Mouse (Mus musculus) gonadal fat pad, adult 2 months (tissue): Measurements from ENCODE around the gene Pcca. TPM values are rescaled to one million over a fixed set of nuclear protein-coding genes. Genes with fewer than 3 reads are reported as not detected.
A peak's percentile ranks its signal among the peaks of the same experiment; 100 is the strongest.

Experiments used
- DNase-seq: peaks from one replicate; pipeline ENCODE4 v3.0.0-alpha.2; 2012; ENCODE audit warnings: low read depth
- polyA plus RNA-seq: library from polyadenylated mRNA; depleted of rRNA; stranded (reverse); fragments of >200 nt; gene quantifications from 2 replicates; pipeline ENCODE4 v1.2.3, GENCODE M21; 2012

The Pcca gene
- polyA plus RNA-seq, 1 experiment, result 33.4 TPM

- no peak for DNase-seq
These were observed 302.1 kb downstream of the Pcca start for GRCm38 (mm10) chr14:122836221-122836620.

GRCm38 (mm10) chr14:122837018-122837417 is 302.9 kb downstream of the Pcca start:
- DNase-seq, result no peak

GRCm38 (mm10) chr14:122852506-122853057 is 318.5 kb downstream of the Pcca start:
- no peak for DNase-seq

GRCm38 (mm10) chr14:122859792-122860191 is 325.7 kb downstream of the Pcca start:
- no peak for DNase-seq

GRCm38 (mm10) chr14:122862623-122863022 is 328.5 kb downstream of the Pcca start:
- DNase-seq, result no peak

GRCm38 (mm10) chr14:122865462-122866129 is 331.5 kb downstream of the Pcca start:
- no peak for DNase-seq

GRCm38 (mm10) chr14:122867531-122868285 is 333.6 kb downstream of the Pcca start:
- no peak for DNase-seq

- no peak for DNase-seq
These were observed 335.7 kb downstream of the Pcca start for GRCm38 (mm10) chr14:122869831-122870230.

- no peak for DNase-seq
These were observed 337.9 kb downstream of the Pcca start for GRCm38 (mm10) chr14:122871841-122872580.

GRCm38 (mm10) chr14:122872612-122873011 is 338.5 kb downstream of the Pcca start:
- no peak for DNase-seq

GRCm38 (mm10) chr14:122875056-122875455 is 340.9 kb downstream of the Pcca start:
- DNase-seq, result no peak

- DNase-seq, result no peak
These were observed 341.5 kb downstream of the Pcca start for GRCm38 (mm10) chr14:122875636-122876035.

GRCm38 (mm10) chr14:122876163-122876562 is 342.0 kb downstream of the Pcca start:
- DNase-seq, result peak; percentile 19

- DNase-seq, result no peak
These were observed 342.6 kb downstream of the Pcca start for GRCm38 (mm10) chr14:122876723-122877122.

GRCm38 (mm10) chr14:122877787-122878186 is 343.7 kb downstream of the Pcca start:
- DNase-seq, result no peak

GRCm38 (mm10) chr14:122880291-122880690 is 346.2 kb downstream of the Pcca start:
- DNase-seq, result no peak

- no peak for DNase-seq
These were observed 347.6 kb downstream of the Pcca start for GRCm38 (mm10) chr14:122881699-122882098.

- no peak for DNase-seq
These were observed 348.1 kb downstream of the Pcca start for GRCm38 (mm10) chr14:122882201-122882639.

- DNase-seq, result no peak
These were observed 348.8 kb downstream of the Pcca start for GRCm38 (mm10) chr14:122882795-122883409.

- DNase-seq, result no peak
These were observed 349.3 kb downstream of the Pcca start for GRCm38 (mm10) chr14:122883410-122883806.

GRCm38 (mm10) chr14:122883821-122884584 is 349.9 kb downstream of the Pcca start:
- DNase-seq, result no peak
